Mouse (Mus musculus) brain, embryonic 14.5 days (tissue): ENCODE data around the gene March7.

ENCODE experiments used
- CTCF ChIP-seq: fragments of 200-500 bp; IDR thresholded peaks from 2 replicates; pipeline ENCODE4 v1.5.1; 2012; ENCODE audit warnings: inconsistent platforms, mild to moderate bottlenecking, moderate library complexity, borderline replicate concordance; ENCODE audit not compliant: insufficient read depth, insufficient read length; ENCODE audit errors: extremely low read depth
- POLR2A ChIP-seq: fragments of 200-500 bp; IDR thresholded peaks from 2 replicates; pipeline ENCODE4 v1.6.1; 2012; ENCODE audit warnings: mild to moderate bottlenecking, inconsistent platforms, borderline replicate concordance; ENCODE audit not compliant: poor library complexity, insufficient read depth, insufficient read length, severe bottlenecking; ENCODE audit errors: extremely low read depth

- TF ChIP-seq CTCF (no peak), POLR2A (no peak)
Observed at GRCm38 (mm10) chr2:60288606-60289005, 78.9 kb downstream of the March7 start.
